Mouse (Mus musculus) MEL (cell line): Measurements from ENCODE around the gene C330021F23Rik.

Experiments
- CTCF ChIP-seq, 3 experiments: IDR thresholded peaks in 2 of 3; conservative IDR thresholded peaks in 1 of 3; 2 replicates each; pipeline ENCODE4 v1.5.1; 2011 to 2012; ENCODE audit warnings: low read length in 3 of 3, low read depth in 2 of 3, mild to moderate bottlenecking in 2 of 3, improper control_type of control experiment in 1 of 3, inconsistent platforms in 1 of 3, mixed read lengths in 1 of 3, moderate library complexity in 1 of 3; ENCODE audit not compliant: control insufficient read depth in 1 of 3, insufficient read depth in 1 of 3, poor library complexity in 1 of 3, severe bottlenecking in 1 of 3
- EP300 ChIP-seq, 2 experiments: IDR thresholded peaks; 2 replicates each; pipeline ENCODE4 v1.6.1; 2011; ENCODE audit warnings: improper control_type of control experiment in 2 of 2, low read length in 2 of 2, low read depth in 1 of 2, mild to moderate bottlenecking in 1 of 2
- MAX ChIP-seq: IDR thresholded peaks from 2 replicates; pipeline ENCODE4 v1.6.1; 2011; ENCODE audit warnings: low read length, improper control_type of control experiment
- MAZ ChIP-seq: IDR thresholded peaks from 2 replicates; pipeline ENCODE4 v1.6.1; 2012; ENCODE audit warnings: low read depth, mild to moderate bottlenecking, inconsistent platforms, low read length, improper control_type of control experiment
- USF1 ChIP-seq: IDR thresholded peaks from 2 replicates; pipeline ENCODE4 v1.6.1; 2014; ENCODE audit warnings: low read depth, mild to moderate bottlenecking, inconsistent platforms, low read length, improper control_type of control experiment, moderate library complexity

DNA sequence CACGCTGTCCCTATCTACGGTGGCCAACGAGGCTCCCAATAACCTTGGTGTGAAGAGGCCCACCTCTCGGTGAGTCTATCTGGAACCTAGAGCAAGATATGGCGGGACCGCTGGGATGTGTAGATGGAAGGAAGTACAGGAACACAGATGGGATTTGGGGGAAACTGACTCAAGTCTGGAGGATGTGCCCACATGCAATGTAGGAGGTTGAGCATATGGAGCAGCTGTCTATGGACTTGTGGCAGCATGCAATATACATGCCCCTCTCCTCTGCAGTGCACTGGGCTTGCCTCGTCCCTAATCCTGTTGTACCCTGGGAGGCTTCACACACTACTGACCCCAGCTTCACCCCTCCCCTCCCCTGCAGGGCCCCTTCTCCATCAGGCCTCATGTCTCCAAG, 40.0 kb downstream of the C330021F23Rik start:
- TF ChIP-seq CTCF (IDR thresholded peaks at IDR 0.05 in 2 of 3, conservative IDR thresholded peaks at IDR 0.05 in 1 of 3; ENCODE audit: control insufficient read depth in 1 of 3, insufficient read depth in 1 of 3, low read depth in 2 of 3, low read length in 3 of 3, poor library complexity in 1 of 3, severe bottlenecking in 1 of 3) (no peak), MAZ (no peak), USF1 (no peak), MAX (no peak), EP300 (IDR thresholded peaks at IDR 0.05; ENCODE audit: low read depth in 1 of 2, low read length in 2 of 2) (no peak)
